Mouse (Mus musculus) intestine, embryonic 16.5 days (tissue): ENCODE measurements around the gene Tnfrsf1b. TPM values are rescaled to one million over a fixed set of nuclear protein-coding genes. Genes with fewer than 3 reads are reported as not detected.
A peak's percentile ranks its signal among the peaks of the same experiment; 100 is the strongest.

Source experiments
- ATAC-seq: fragments of 200-750 bp; cut with Nextera tagmentation; 2 replicates; pipeline ENCODE4 v1.8.0; 2017; ENCODE audit warnings: moderate TSS enrichment, moderate library complexity
- H3K27ac ChIP-seq: fragments of 300-500 bp; sonication (generic); 2 replicates; pipeline ENCODE4 v1.5.1; 2014; ENCODE audit warnings: mild to moderate bottlenecking, low read length
- H3K27me3 ChIP-seq: fragments of 300-500 bp; sonication (generic); replicated peaks from 2 replicates; pipeline ENCODE4 v1.6.1; 2014; ENCODE audit warnings: low read length, control low read depth, mixed read lengths; ENCODE audit not compliant: control insufficient read depth, insufficient read depth
- H3K36me3 ChIP-seq: fragments of 300-500 bp; sonication (generic); 2 replicates; pipeline ENCODE4 v1.6.1; 2014; ENCODE audit warnings: low read length, control low read depth; ENCODE audit not compliant: control insufficient read depth, insufficient read depth
- H3K4me1 ChIP-seq: fragments of 300-500 bp; sonication (generic); 2 replicates; pipeline ENCODE4 v1.6.1; 2014; ENCODE audit warnings: low read length, control low read depth, mixed read lengths; ENCODE audit not compliant: control insufficient read depth, insufficient read depth
- H3K4me2 ChIP-seq: fragments of 300-500 bp; sonication (generic); 2 replicates; pipeline ENCODE4 v1.6.1; 2014; ENCODE audit warnings: low read depth, low read length, control low read depth
- H3K4me3 ChIP-seq: fragments of 300-500 bp; sonication (generic); 2 replicates; pipeline ENCODE4 v1.5.1; 2014; ENCODE audit warnings: mild to moderate bottlenecking, low read length
- H3K9ac ChIP-seq: fragments of 300-500 bp; sonication (generic); 2 replicates; pipeline ENCODE4 v1.6.1; 2014; ENCODE audit warnings: low read depth, low read length
- H3K9me3 ChIP-seq: fragments of 300-500 bp; sonication (generic); 2 replicates; pipeline ENCODE4 v1.6.1; 2016; ENCODE audit warnings: low read length, control low read depth; ENCODE audit not compliant: control insufficient read depth
- WGBS: fragments of 180-500 bp; shearing (Covaris S2); extraction: QIAGEN DNeasy Blood & Tissue Kit; methylation state at CpG from one replicate; pipeline ENCODE4 v1.1.7; 2014; 5-methylcytosine and 5-hydroxymethylcytosine counted together
- polyA plus RNA-seq: library from polyadenylated mRNA; unstranded; fragments of >200 nt; fragmentation: Nextera tagmentation; extraction: Ambion mirVana; gene quantifications from 2 replicates; pipeline ENCODE4 v1.2.1, GENCODE M21; 2015

Gene Tnfrsf1b
- polyA plus RNA-seq, 1 experiment from 2014 or later: 6.3 TPM

GRCm38 (mm10) chr4:145217046-145217445, 29.6 kb downstream of the Tnfrsf1b start:
- Histone ChIP-seq H3K4me2 (no peak overlapping the region), H3K27ac (no peak overlapping the region), H3K9me3 (no peaks in the 10 kb centered on the region), H3K4me3 (no peak overlapping the region), H3K36me3 (no peaks in the 10 kb centered on the region), H3K9ac (no peak overlapping the region), H3K27me3 (no peaks in the 10 kb centered on the region), H3K4me1 (peaks cover 4% of the 10 kb centered on the region; the same call in 1 of the 2 replicates)
- no peak for ATAC-seq
- WGBS: 83% methylated on average over 6 of the region's 6 CpGs

GRCm38 (mm10) chr4:145215396-145215795, 31.3 kb downstream of the Tnfrsf1b start:
- H3K4me3 ChIP-seq: no peak overlapping the region

GRCm38 (mm10) chr4:145214786-145215174, 31.9 kb downstream of the Tnfrsf1b start:
- H3K4me1 ChIP-seq: peaks cover 4% of the 10 kb centered on the region; the same call in 1 of the 2 replicates
- H3K27ac ChIP-seq: no peak overlapping the region
- no peak overlapping the region for H3K9ac ChIP-seq
- 48% methylated on average over 6 of the region's 6 CpGs for WGBS
- H3K9me3 ChIP-seq: no peaks in the 10 kb centered on the region
- H3K27me3 ChIP-seq: no peaks in the 10 kb centered on the region
- no peak overlapping the region for H3K4me2 ChIP-seq
- no peak overlapping the region for H3K4me3 ChIP-seq
- ATAC-seq: peak; percentile 54
- H3K36me3 ChIP-seq: no peaks in the 10 kb centered on the region

More at GRCm38 (mm10) chr4:145215396-145215795, 31.3 kb downstream of the Tnfrsf1b start:
- peaks cover 4% of the 10 kb centered on the region; the same call in 1 of the 2 replicates for H3K4me1 ChIP-seq
- no peak for ATAC-seq
- H3K36me3 ChIP-seq: no peaks in the 10 kb centered on the region
- H3K9me3 ChIP-seq: no peaks in the 10 kb centered on the region
- H3K4me2 ChIP-seq: no peak overlapping the region
- WGBS: 72% methylated on average over 2 of the region's 2 CpGs
- no peaks in the 10 kb centered on the region for H3K27me3 ChIP-seq
- no peak overlapping the region for H3K27ac ChIP-seq
- no peak overlapping the region for H3K9ac ChIP-seq

GRCm38 (mm10) chr4:145213999-145214785, 32.5 kb downstream of the Tnfrsf1b start:
- Histone ChIP-seq H3K4me2 (no peak overlapping the region), H3K27ac (no peak overlapping the region), H3K4me1 (peaks cover 4% of the 10 kb centered on the region; the same call in 1 of the 2 replicates), H3K27me3 (no peaks in the 10 kb centered on the region), H3K4me3 (no peak overlapping the region), H3K9ac (no peak overlapping the region), H3K36me3 (no peaks in the 10 kb centered on the region), H3K9me3 (no peaks in the 10 kb centered on the region)
- WGBS: 32% methylated on average over 8 of the region's 8 CpGs
- peak; percentile 87 for ATAC-seq

GRCm38 (mm10) chr4:145211076-145211475, 35.6 kb downstream of the Tnfrsf1b start:
- WGBS: 56% methylated on average over 2 of the region's 2 CpGs
- H3K36me3 ChIP-seq: no peaks in the 10 kb centered on the region
- ATAC-seq: no peak

GRCm38 (mm10) chr4:145210564-145210963, 36.1 kb downstream of the Tnfrsf1b start:
- no peaks in the 10 kb centered on the region for H3K9me3 ChIP-seq
- ATAC-seq: no peak

More at GRCm38 (mm10) chr4:145211076-145211475, 35.6 kb downstream of the Tnfrsf1b start:
- no peak overlapping the region for H3K4me2 ChIP-seq
- no peak overlapping the region for H3K9ac ChIP-seq
- H3K4me1 ChIP-seq: peaks cover 4% of the 10 kb centered on the region; the same call in 1 of the 2 replicates
- no peak overlapping the region for H3K4me3 ChIP-seq
- no peaks in the 10 kb centered on the region for H3K27me3 ChIP-seq
- H3K9me3 ChIP-seq: no peaks in the 10 kb centered on the region
- no peak overlapping the region for H3K27ac ChIP-seq

GRCm38 (mm10) chr4:145209690-145210088, 37.0 kb downstream of the Tnfrsf1b start:
- Histone ChIP-seq H3K27me3 (no peaks in the 10 kb centered on the region), H3K4me2 (no peak overlapping the region), H3K27ac (no peak overlapping the region), H3K36me3 (no peaks in the 10 kb centered on the region), H3K4me1 (peaks cover 4% of the 10 kb centered on the region; the same call in 1 of the 2 replicates), H3K9ac (no peak overlapping the region), H3K9me3 (no peaks in the 10 kb centered on the region), H3K4me3 (no peak overlapping the region)
- no peak for ATAC-seq
- WGBS: 43% methylated on average over 5 of the region's 5 CpGs

More at GRCm38 (mm10) chr4:145210564-145210963, 36.1 kb downstream of the Tnfrsf1b start:
- Histone ChIP-seq H3K27ac (no peak overlapping the region), H3K4me1 (peaks cover 4% of the 10 kb centered on the region; the same call in 1 of the 2 replicates), H3K4me2 (no peak overlapping the region), H3K27me3 (no peaks in the 10 kb centered on the region), H3K9ac (no peak overlapping the region), H3K36me3 (no peaks in the 10 kb centered on the region), H3K4me3 (no peak overlapping the region)
- WGBS: 86% methylated on average over 5 of the region's 5 CpGs

GRCm38 (mm10) chr4:145209076-145209689, 37.5 kb downstream of the Tnfrsf1b start:
- Histone ChIP-seq H3K4me1 (0 out of 2 replicates have a peak, but pooled peaks cover under 1% of the 10 kb centered on the region), H3K4me3 (no peak overlapping the region), H3K9me3 (no peaks in the 10 kb centered on the region), H3K36me3 (no peaks in the 10 kb centered on the region), H3K4me2 (no peak overlapping the region), H3K9ac (no peak overlapping the region), H3K27ac (no peak overlapping the region), H3K27me3 (no peaks in the 10 kb centered on the region)
- 68% methylated on average over 6 of the region's 6 CpGs for WGBS
- peak; percentile 51; the same call in 1 of the 2 replicates for ATAC-seq

- WGBS: 81% methylated on average over 3 of the region's 3 CpGs
- Histone ChIP-seq H3K27ac (no peak overlapping the region), H3K9me3 (no peaks in the 10 kb centered on the region), H3K4me1 (no peaks in the 10 kb centered on the region), H3K4me2 (no peak overlapping the region), H3K4me3 (no peak overlapping the region), H3K27me3 (no peaks in the 10 kb centered on the region), H3K36me3 (no peaks in the 10 kb centered on the region), H3K9ac (no peak overlapping the region)
- ATAC-seq: no peak
Measured at GRCm38 (mm10) chr4:145207718-145208371, 38.8 kb downstream of the Tnfrsf1b start.
